Mouse (Mus musculus) liver, embryonic 11.5 days (tissue): Measurements from ENCODE around the gene Krt12. TPM values are rescaled to one million over a fixed set of nuclear protein-coding genes. Genes with fewer than 3 reads are reported as not detected.

Experiments
- ATAC-seq: fragments of 200-750 bp; cut with Nextera tagmentation; replicated peaks from 2 replicates; pipeline ENCODE4 v1.8.0; 2017; ENCODE audit warnings: moderate number of reproducible peaks, mild to moderate bottlenecking, moderate TSS enrichment, moderate library complexity; ENCODE audit not compliant: low FRiP score
- DNase-seq: peaks from one replicate; pipeline ENCODE4 v3.0.0-alpha.2; 2017; ENCODE audit warnings: low spot score
- H3K27ac ChIP-seq: fragments of 300-500 bp; sonication (generic); 2 replicates; pipeline ENCODE4 v1.5.1; 2014; ENCODE audit warnings: mild to moderate bottlenecking, low read depth, low read length, control low read depth
- H3K27me3 ChIP-seq: fragments of 300-500 bp; sonication (generic); replicated peaks from 2 replicates; pipeline ENCODE4 v1.6.1; 2014; ENCODE audit warnings: low read length, mixed read lengths; ENCODE audit not compliant: control insufficient read depth, insufficient read depth
- H3K36me3 ChIP-seq: fragments of 300-500 bp; sonication (generic); 2 replicates; pipeline ENCODE4 v1.6.1; 2014; ENCODE audit warnings: mild to moderate bottlenecking, low read length, moderate library complexity, mixed read lengths; ENCODE audit not compliant: control insufficient read depth, insufficient read depth
- H3K4me1 ChIP-seq: fragments of 300-500 bp; sonication (generic); replicated peaks from 2 replicates; pipeline ENCODE4 v1.6.1; 2014; ENCODE audit warnings: low read length, mixed read lengths; ENCODE audit not compliant: control insufficient read depth, insufficient read depth
- H3K4me2 ChIP-seq: fragments of 300-500 bp; sonication (generic); 2 replicates; pipeline ENCODE4 v1.6.1; 2014; ENCODE audit warnings: mild to moderate bottlenecking, control low read depth, moderate library complexity
- H3K4me3 ChIP-seq: fragments of 300-500 bp; sonication (generic); 2 replicates; pipeline ENCODE4 v1.5.1; 2014; ENCODE audit warnings: low read depth, low read length, control low read depth
- H3K9ac ChIP-seq: fragments of 300-500 bp; sonication (generic); 2 replicates; pipeline ENCODE4 v1.6.1; 2014; ENCODE audit warnings: low read depth, low read length, control low read depth
- H3K9me3 ChIP-seq: fragments of 300-500 bp; sonication (generic); 2 replicates; pipeline ENCODE4 v1.6.1; 2016; ENCODE audit warnings: low read length, inconsistent platforms, mixed read lengths; ENCODE audit not compliant: control insufficient read depth
- WGBS: fragments of 180-500 bp; shearing (Covaris S2); extraction: QIAGEN DNeasy Blood & Tissue Kit; methylation state at CpG from one replicate; pipeline ENCODE4 v1.1.7; 2014; 5-methylcytosine and 5-hydroxymethylcytosine counted together
- polyA plus RNA-seq: library from polyadenylated mRNA; unstranded; fragments of >200 nt; fragmentation: Nextera tagmentation; extraction: Ambion mirVana; gene quantifications from 2 replicates; pipeline ENCODE4 v1.2.1, GENCODE M21; 2014

Krt12 gene
- polyA plus RNA-seq, 1 experiment from 2014 or later: not detected

DNA sequence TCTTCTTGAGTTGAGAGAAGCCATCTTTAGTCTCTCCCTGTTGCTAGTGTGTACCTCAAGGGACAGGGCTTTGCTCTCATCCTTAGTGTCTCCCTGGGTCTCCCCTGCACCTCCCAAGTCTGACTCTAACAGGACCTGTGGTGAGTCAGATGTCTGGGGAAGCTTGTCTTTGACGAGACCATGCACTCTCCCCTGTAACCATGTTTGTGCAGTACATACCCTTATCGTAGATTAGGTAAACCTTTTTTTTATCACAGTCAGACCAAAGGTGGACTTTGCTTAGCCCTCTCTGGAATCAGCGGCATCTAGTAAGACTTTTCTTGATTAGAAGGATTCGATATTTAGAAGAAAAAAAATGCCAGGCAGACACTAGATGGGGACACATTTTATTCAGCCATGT, 32.0 kb upstream of the Krt12 start:
- Histone ChIP-seq H3K4me3 (no peak overlapping the region), H3K9ac (no peak overlapping the region), H3K36me3 (no peaks in the 10 kb centered on the region), H3K9me3 (no peaks in the 10 kb centered on the region), H3K27ac (no peak overlapping the region), H3K27me3 (no peaks in the 10 kb centered on the region), H3K4me2 (no peak overlapping the region), H3K4me1 (peaks cover 1% of the 10 kb centered on the region)
- no peak for DNase-seq
- no peak for ATAC-seq
- 71% methylated on average over 4 of the region's 4 CpGs for WGBS

DNA sequence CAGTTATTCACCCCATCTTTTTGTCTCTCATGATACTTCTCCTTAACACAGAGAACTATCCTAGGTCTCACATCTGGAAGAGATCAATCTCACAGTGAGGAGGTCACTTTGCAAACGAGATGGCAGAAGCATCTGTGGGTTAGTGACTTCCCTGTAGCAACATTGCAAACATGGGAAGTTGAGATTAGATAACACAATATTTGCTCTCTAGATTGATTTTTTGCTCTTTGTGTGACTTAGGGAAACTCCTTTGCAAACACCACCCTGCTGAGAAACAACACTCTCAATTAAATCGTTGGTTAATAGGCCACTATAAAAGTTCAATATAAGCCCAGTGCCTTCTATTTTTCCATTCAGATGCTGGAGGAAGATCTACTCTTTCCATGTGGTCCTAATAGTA, 26.7 kb upstream of the Krt12 start:
- ATAC-seq (no peak), DNase-seq (no peak)
- Histone ChIP-seq H3K4me1 (peaks cover 3% of the 10 kb centered on the region), H3K27ac (no peak overlapping the region), H3K36me3 (no peaks in the 10 kb centered on the region), H3K9me3 (no peaks in the 10 kb centered on the region), H3K9ac (no peak overlapping the region), H3K4me2 (no peak overlapping the region), H3K4me3 (no peak overlapping the region), H3K27me3 (no peaks in the 10 kb centered on the region)
- 49% methylated on average over 2 of the region's 2 CpGs for WGBS

DNA sequence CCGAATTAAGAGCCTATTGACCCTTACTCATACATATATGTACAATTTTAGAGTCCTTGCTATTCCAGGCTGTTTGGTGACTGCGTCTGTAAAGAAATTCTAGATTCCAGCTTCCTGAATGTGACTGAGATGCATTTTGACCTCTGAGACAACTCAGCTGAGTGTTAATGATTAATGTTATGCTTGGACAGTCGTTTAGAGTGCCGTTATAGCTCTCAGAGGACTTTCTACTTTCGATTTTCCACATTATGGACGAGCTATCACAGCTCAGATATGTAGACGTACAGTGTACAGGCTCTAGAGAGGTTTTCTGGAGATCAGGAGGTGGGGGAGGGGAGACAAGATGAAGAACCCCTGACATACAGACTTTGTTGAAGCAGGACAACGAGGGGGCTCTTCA, 19.2 kb upstream of the Krt12 start:
- 48% methylated on average over 8 of the region's 8 CpGs for WGBS
- no peak for ATAC-seq
- Histone ChIP-seq H3K36me3 (no peaks in the 10 kb centered on the region), H3K9me3 (no peaks in the 10 kb centered on the region), H3K4me3 (no peak overlapping the region), H3K9ac (no peak overlapping the region), H3K27me3 (no peaks in the 10 kb centered on the region), H3K27ac (no peak overlapping the region; the same call in 1 of the 2 replicates), H3K4me2 (peak overlapping the region; percentile 26), H3K4me1 (no peaks in the 10 kb centered on the region)
- no peak for DNase-seq

DNA sequence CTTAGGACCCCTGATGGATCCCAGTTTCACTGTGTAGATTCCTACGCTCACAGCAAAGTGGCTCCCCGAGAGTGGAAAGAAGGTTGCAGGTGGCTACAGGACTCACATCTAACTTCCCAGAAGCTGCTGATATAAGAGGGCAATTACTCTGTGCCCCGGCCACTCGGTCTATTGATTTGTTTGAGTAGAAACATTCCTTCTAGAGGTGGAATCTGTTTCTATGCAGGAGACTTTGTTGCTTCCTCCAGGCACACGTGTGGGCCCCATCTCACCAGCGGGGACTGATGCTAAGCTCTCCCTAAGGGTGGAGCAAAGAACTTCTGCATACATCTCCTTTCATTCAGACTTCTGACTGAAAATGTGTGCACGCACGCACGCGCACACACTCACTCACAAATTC, 17.4 kb upstream of the Krt12 start:
- Histone ChIP-seq H3K9me3 (no peaks in the 10 kb centered on the region), H3K4me1 (no peaks in the 10 kb centered on the region), H3K27me3 (no peaks in the 10 kb centered on the region), H3K27ac (no peak overlapping the region; the same call in 1 of the 2 replicates), H3K36me3 (no peaks in the 10 kb centered on the region), H3K4me3 (no peak overlapping the region), H3K4me2 (no peak overlapping the region), H3K9ac (no peak overlapping the region)
- 63% methylated on average over 10 of the region's 10 CpGs for WGBS
- ATAC-seq (no peak), DNase-seq (no peak)

DNA sequence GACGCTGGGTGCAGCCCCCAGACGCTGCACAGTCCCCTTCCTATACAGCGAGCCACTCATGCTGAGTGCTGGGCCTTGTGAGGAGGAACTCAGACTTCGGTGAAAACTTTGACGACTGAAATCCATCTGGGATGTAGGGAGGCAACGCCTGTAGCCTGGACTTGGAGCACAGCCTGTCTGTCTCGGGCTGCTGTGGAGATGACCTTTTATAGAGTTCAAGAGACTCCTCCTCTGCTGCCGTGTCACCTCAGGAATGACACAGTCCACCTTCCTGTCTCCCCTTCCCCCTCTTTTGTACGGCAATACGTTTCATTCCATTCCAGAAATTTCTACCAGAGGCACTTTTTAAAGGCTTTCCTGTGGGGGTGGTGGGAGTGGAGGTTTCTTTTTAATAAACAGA, 15.9 kb upstream of the Krt12 start, which contains the start of gene Krt20:
TSS of gene Krt20 (minus strand) at position 179 of the 400 bp plus-strand sequence.
- H3K9ac ChIP-seq: no peak within 1 kb of the TSS
- H3K4me2 ChIP-seq: peak within 1 kb of the TSS; percentile 44

GRCm38 (mm10) chr11:99436625-99437024, 14.6 kb upstream of the Krt12 start:
- H3K27ac ChIP-seq: no peak overlapping the region
- peak overlapping the region; percentile 6; the same call in 1 of the 2 replicates for H3K4me3 ChIP-seq
- peak overlapping the region; percentile 44 for H3K4me2 ChIP-seq

More for the DNA sequence above, 15.9 kb upstream of the Krt12 start, which contains the start of gene Krt20:
- no peak for DNase-seq
- Histone ChIP-seq H3K4me1 (no peaks in the 10 kb centered on the region), H3K9me3 (no peaks in the 10 kb centered on the region), H3K36me3 (no peaks in the 10 kb centered on the region), H3K27ac (no peak within 1 kb of the TSS), H3K4me3 (peak within 1 kb of the TSS; percentile 34), H3K27me3 (no peaks in the 10 kb centered on the region)
- ATAC-seq: no peak
- 44% methylated on average over 10 of the region's 10 CpGs for WGBS

GRCm38 (mm10) chr11:99430670-99431069, 8.6 kb upstream of the Krt12 start:
- DNase-seq (no peak), ATAC-seq (no peak)

More at GRCm38 (mm10) chr11:99436625-99437024, 14.6 kb upstream of the Krt12 start:
- no peak for DNase-seq
- Histone ChIP-seq H3K9ac (no peak overlapping the region), H3K9me3 (no peaks in the 10 kb centered on the region), H3K36me3 (no peaks in the 10 kb centered on the region), H3K27me3 (no peaks in the 10 kb centered on the region), H3K4me1 (no peaks in the 10 kb centered on the region)
- ATAC-seq: no peak
- WGBS: 55% methylated on average over 4 of the region's 4 CpGs

GRCm38 (mm10) chr11:99420586-99420985, 1.5 kb downstream of the Krt12 start:
- no peaks in the 10 kb centered on the region for H3K27me3 ChIP-seq
- ATAC-seq: no peak
- H3K27ac ChIP-seq: no peak overlapping the region
- DNase-seq: no peak
- no peaks in the 10 kb centered on the region for H3K9me3 ChIP-seq
- no peak overlapping the region for H3K4me3 ChIP-seq
- WGBS: 42% methylated on average over 10 of the region's 10 CpGs
- no peaks in the 10 kb centered on the region for H3K36me3 ChIP-seq
- H3K9ac ChIP-seq: no peak overlapping the region
- H3K4me1 ChIP-seq: no peaks in the 10 kb centered on the region
- no peak overlapping the region for H3K4me2 ChIP-seq

More at GRCm38 (mm10) chr11:99430670-99431069, 8.6 kb upstream of the Krt12 start:
- Histone ChIP-seq H3K4me3 (no peak overlapping the region), H3K9me3 (no peaks in the 10 kb centered on the region), H3K4me1 (no peaks in the 10 kb centered on the region), H3K27me3 (no peaks in the 10 kb centered on the region), H3K9ac (no peak overlapping the region), H3K4me2 (no peak overlapping the region), H3K36me3 (no peaks in the 10 kb centered on the region), H3K27ac (no peak overlapping the region)
- 65% methylated on average over 12 of the region's 12 CpGs for WGBS

GRCm38 (mm10) chr11:99417819-99418218, 4.2 kb downstream of the Krt12 start:
- 67% methylated on average over 16 of the region's 16 CpGs for WGBS
- no peak overlapping the region for H3K9ac ChIP-seq
- no peak overlapping the region for H3K27ac ChIP-seq
- no peak for DNase-seq
- ATAC-seq: no peak
- no peaks in the 10 kb centered on the region for H3K27me3 ChIP-seq
- H3K4me3 ChIP-seq: no peak overlapping the region
- no peaks in the 10 kb centered on the region for H3K9me3 ChIP-seq
- no peak overlapping the region for H3K4me2 ChIP-seq
- no peaks in the 10 kb centered on the region for H3K4me1 ChIP-seq
- H3K36me3 ChIP-seq: no peaks in the 10 kb centered on the region
